Mouse (Mus musculus): ENCODE measurements at regions not wholly inside any gene's neighbourhood (a gene's known extent, or its start where the extent isn't known, plus 50 kb on each side); places are given as distances from the start of the nearest gene placed in this dataset.

GRCm38 (mm10) chr1:105117888-105118287 is 238.6 kb downstream of the Rnf152 start:
- no peak for DNase-seq (ENCODE audit: extremely low read depth, low read depth)

- no peak for DNase-seq (ENCODE audit: extremely low read depth, low read depth)
These were observed 240.3 kb downstream of the Rnf152 start for GRCm38 (mm10) chr1:105116231-105116630.

DNA sequence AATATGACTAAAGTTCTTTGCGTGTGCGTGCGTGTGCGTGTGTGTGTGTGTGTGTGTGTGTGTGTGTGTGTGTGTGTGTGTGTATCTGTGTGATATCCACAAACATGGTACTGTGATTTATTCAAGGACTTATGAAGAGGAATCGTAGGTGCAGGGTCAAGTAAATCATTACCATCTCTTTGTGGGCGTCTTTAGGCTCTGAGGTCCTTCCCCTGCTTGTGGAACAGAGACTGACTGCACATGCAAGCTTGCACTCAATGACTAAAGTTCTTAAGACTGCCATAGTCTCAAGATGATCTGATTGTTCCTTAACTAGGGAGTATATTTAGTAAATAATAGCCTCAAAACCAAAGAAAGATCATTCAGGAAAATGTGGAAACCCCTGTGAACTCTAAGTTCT is 241.1 kb downstream of the Rnf152 start:
- DNase-seq (ENCODE audit: extremely low read depth, low read depth), result no peak

DNA sequence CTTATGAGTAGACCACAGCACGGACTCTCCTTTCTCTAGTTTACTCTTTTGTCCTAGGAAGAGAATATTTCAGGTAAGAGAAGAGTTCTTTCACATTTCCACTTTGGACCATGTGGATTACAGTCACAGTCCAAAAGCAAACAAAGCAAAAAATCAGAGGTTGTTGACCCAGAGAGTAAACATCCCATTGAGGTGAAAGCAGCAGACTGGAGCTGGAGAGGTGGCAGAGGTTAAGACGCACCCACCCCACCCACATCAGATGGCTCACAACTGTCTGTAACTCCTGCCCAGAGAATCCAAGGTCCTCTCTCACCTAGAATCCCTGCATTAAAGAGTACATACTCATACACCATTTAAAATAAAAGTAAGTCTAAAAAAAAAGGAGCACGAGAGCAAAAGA is 241.7 kb downstream of the Rnf152 start:
- no peak for DNase-seq (ENCODE audit: extremely low read depth, low read depth)

DNA sequence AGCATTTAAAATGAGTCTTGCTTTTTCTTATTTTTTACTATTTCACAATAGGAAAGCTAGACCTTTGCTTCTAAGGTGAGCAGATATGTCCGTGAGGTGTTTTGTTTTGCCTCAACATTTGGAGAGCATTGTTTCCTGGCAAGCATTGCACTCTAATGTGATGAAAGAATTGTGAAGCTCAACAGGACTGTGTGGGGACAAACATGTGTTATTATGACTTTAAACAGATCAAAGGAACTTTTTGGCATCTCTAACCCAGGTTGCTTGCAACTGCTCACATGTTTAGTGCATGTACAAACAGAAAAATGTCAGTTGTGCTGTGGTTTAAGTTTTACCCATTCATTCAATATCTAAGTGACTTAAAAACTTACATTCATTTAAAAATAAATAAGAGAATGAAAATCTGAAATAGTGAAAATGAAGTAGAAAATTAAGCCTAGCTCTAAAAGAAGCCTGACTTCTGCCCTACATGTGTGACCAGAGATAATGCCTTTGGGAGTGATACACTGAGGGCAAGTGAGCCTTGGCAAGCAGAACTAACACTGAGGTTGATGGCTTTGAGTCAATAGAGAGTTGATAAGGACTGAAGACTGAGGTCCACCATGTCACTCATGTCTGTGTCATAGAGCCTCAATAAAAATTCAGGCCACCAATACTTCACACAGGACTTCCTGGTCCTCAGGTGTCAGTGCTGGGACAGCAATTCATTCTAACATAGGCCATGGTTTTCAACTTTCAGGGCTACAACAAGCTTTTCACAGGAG is 243.6 kb downstream of the Rnf152 start:
- no peak for DNase-seq (ENCODE audit: extremely low read depth, low read depth)

DNA sequence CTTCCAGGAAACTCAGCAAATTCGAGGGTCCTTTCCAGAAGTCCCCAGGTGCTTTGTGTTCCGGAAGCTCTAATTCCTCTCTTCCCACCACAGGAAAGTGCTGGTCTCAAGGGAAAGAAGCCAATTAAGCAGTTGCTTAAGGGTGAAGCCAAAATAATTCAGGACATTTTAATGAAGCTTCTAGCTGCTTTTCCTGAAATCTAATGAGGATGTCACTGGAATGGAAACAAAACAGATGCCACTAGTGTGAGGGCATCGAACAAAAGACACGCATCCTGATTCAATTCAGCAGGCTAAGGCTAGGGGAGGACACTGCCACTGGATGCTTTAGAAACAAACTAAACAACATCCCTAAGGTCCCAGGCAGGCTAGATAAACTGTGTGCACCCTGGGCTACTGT is 245.3 kb downstream of the Rnf152 start:
- DNase-seq (ENCODE audit: extremely low read depth, low read depth), result no peak

- no peak for DNase-seq (ENCODE audit: extremely low read depth, low read depth)
These were observed 245.8 kb downstream of the Rnf152 start for GRCm38 (mm10) chr1:105110581-105111210.

DNA sequence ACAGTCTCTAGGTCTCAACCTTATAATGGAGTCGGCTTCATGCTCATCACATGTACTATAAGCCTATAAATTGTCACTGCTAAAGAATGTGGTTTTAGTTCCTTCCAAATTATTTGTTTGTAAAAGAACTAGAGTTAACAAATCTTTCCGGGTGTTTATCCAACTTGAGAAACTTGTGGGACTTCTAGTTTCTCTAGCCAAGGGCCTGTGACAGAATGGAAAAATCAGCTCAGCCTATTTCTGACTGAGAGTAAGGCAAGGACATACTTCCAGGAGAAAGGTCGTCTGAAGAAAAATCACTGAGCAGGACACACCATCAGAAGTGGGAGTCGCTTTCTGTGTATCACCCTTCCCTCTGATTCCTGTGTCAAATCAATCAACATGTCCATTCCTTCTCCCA is 248.7 kb downstream of the Rnf152 start:
- DNase-seq (ENCODE audit: extremely low read depth, low read depth), result no peak

GRCm38 (mm10) chr1:105107257-105107656 is 249.3 kb downstream of the Rnf152 start:
- DNase-seq (ENCODE audit: extremely low read depth, low read depth), result no peak

- DNase-seq (ENCODE audit: extremely low read depth, low read depth), result no peak
These were observed 251.3 kb downstream of the Rnf152 start for GRCm38 (mm10) chr1:105105211-105105610.

DNA sequence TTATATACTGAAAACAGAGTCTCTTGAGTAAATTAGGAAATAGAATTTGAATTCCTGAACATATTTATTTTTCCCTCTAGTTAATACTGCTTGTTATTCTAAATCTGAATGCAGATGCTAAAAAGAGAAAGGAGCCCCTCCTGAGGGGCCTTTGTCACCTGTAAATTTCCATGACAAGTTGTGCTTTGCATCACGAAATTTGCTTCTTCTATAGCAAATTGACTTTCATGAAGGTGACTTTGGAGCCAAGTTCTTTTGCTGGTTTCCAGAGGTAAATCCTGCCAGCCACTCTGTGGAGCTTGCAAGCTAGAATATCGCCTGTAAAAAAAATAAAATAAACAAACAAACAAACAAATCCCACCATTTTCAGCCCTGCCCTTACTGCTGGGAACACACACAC is 261.4 kb downstream of the Rnf152 start:
- DNase-seq (ENCODE audit: extremely low read depth, low read depth), result no peak

- no peak for DNase-seq (ENCODE audit: extremely low read depth, low read depth)
These were observed 262.0 kb downstream of the Rnf152 start for GRCm38 (mm10) chr1:105094500-105094899.

DNA sequence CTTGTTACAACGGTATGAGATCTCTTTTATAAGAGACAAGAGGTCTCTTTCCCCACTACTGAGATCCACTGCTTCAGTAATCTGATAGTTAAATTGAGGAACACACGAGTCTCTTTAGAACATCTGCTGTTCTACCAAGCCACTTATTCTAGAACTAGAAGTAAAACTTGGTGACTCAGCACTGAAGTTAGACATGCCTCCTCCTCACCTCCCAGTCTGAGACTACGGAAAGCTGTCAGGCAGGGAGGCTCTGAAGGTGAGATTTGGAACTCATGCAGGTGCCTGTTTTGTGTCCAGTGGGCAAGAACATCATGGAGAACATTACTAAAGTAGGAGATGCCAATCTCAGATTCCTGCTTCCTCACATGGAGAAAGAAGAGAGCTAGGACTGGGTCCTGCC is 262.6 kb downstream of the Rnf152 start:
- no peak for DNase-seq (ENCODE audit: extremely low read depth, low read depth)

- DNase-seq (ENCODE audit: extremely low read depth, low read depth), result no peak
These were observed 263.5 kb downstream of the Rnf152 start for GRCm38 (mm10) chr1:105093012-105093411.

- DNase-seq (ENCODE audit: extremely low read depth, low read depth), result peak; percentile 13
These were observed 264.1 kb downstream of the Rnf152 start for GRCm38 (mm10) chr1:105092309-105092904.

GRCm38 (mm10) chr1:105088765-105089520 is 267.6 kb downstream of the Rnf152 start:
- no peak for DNase-seq (ENCODE audit: extremely low read depth, low read depth)

- no peak for DNase-seq (ENCODE audit: extremely low read depth, low read depth)
These were observed 268.9 kb downstream of the Rnf152 start for GRCm38 (mm10) chr1:105087623-105088022.

- DNase-seq (ENCODE audit: extremely low read depth, low read depth), result no peak
These were observed 272.0 kb downstream of the Rnf152 start for GRCm38 (mm10) chr1:105084556-105084955.

GRCm38 (mm10) chr1:105083551-105084103 is 272.9 kb downstream of the Rnf152 start:
- no peak for DNase-seq (ENCODE audit: extremely low read depth, low read depth)

GRCm38 (mm10) chr1:105082823-105083550 is 273.5 kb downstream of the Rnf152 start:
- DNase-seq (ENCODE audit: extremely low read depth, low read depth), result no peak

DNA sequence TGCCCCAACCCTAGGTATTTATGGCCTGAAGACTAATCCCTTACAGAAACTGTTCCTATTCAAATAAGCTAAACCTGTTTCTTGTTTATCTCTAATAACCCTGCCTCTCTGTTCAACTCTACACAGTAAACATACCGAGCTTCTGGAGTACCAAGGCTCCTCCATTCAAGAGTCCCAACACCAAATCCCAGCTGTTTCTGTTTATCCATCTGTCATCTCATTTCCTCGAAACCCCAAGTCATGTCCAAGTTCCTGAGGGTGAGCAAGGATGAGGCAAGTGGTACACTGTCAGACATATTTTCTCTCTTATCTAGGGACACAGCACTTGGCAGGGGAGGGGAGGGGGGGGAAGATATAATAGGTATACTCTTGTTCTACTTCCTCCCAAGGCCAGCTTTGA is 274.6 kb downstream of the Rnf152 start:
- no peak for DNase-seq (ENCODE audit: extremely low read depth, low read depth)
